Mouse (Mus musculus): ENCODE results near the gene Hypk. TPM values are rescaled to one million over a fixed set of nuclear protein-coding genes. Genes with fewer than 3 reads are reported as not detected.

Hypk gene
- polyA plus RNA-seq, 1 experiment from 2014 or later: 123 TPM

DNA sequence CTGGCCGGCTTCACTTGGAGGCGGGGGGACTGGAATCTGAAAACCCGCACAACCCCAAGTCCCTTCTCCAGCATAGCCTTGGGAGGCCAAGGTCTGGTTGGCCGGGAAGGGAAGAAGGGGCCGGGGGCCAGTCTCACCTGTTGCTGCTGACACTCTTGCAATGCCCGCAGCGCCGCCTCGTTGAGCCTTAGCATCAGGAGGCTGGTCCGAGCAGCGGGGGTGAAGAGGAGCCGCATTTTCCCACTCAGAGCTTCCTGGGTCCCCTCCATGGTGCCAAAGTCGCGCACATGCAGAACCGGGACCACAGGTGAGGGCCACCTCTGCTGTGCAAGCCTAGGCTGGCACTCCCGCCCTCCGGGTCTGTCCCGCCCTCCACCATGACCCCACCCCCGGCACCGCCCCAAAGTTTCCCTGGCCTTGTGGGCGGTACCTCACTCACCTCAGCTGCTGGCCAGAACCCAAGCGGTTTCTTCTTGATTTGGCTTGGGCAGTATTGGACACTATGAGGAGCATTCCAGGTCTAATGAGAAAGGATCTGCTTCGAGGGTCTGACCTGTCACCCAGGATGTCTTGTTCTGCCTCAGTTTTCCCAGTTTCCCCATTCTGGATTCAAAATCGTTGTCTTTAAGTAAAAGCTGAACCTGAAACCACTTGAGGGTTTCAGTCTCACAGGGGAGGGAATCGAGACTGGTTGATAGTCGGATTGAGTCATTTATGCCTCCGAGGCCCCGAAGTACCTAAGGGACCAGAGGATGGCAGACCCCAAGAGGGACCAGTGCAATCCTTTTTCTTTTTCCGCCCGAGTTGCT is 10.6 kb upstream of the Hypk start:
- Histone ChIP-seq H3K27me3 (ENCODE audit: control insufficient read depth, insufficient read depth, low read length) (peaks cover 9% of the 10 kb centered on the region), H3K4me2 (ENCODE audit: low read depth, low read length, severe bottlenecking) (peak overlapping the region; percentile 77), H3K27ac (ENCODE audit: low read depth, low read length) (no peak overlapping the region), H3K4me3 (ENCODE audit: low read depth, low read length) (peak overlapping the region; percentile 32), H3K4me1 (replicated peaks; ENCODE audit: control insufficient read depth, insufficient read depth, low read length) (peaks cover 15% of the 10 kb centered on the region), H3K9ac (ENCODE audit: low read length) (peak overlapping the region; percentile 27), H3K9me3 (ENCODE audit: control insufficient read depth, low read length) (no peaks in the 10 kb centered on the region), H3K36me3 (ENCODE audit: control insufficient read depth, insufficient read depth, low read length) (peaks cover 3% of the 10 kb centered on the region; the same call in 1 of the 2 replicates)
- WGBS: 2% methylated on average over 30 of the region's 30 CpGs
- peak; percentile 79 for DNase-seq (ENCODE audit: low spot score)
- ATAC-seq (replicated peaks; ENCODE audit: low FRiP score): peak; percentile 78

DNA sequence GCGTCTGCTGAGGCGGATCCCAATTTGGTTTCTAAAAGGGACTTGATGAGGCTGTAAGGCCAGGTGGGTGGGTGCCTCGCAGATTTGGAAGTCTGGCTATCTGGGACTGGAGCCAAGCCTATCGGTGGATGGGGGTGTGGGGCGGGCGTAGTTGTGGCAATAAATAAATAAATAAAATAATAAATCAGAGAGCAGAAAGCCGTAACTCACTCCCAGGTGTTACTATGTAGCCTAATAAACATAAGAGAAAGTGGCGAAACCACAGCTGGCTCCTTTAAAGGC is 10.1 kb upstream of the Hypk start:
- H3K27ac ChIP-seq (ENCODE audit: low read depth, low read length): no peak overlapping the region
- peaks cover 9% of the 10 kb centered on the region for H3K27me3 ChIP-seq (ENCODE audit: control insufficient read depth, insufficient read depth, low read length)
- ATAC-seq (replicated peaks; ENCODE audit: low FRiP score) (no peak), DNase-seq (ENCODE audit: low spot score) (no peak)
- H3K4me1 ChIP-seq (replicated peaks; ENCODE audit: control insufficient read depth, insufficient read depth, low read length): peaks cover 15% of the 10 kb centered on the region
- H3K4me2 ChIP-seq (ENCODE audit: low read depth, low read length, severe bottlenecking): peak overlapping the region; percentile 77; the same call in 1 of the 2 replicates
- H3K9me3 ChIP-seq (ENCODE audit: control insufficient read depth, low read length): no peaks in the 10 kb centered on the region
- H3K4me3 ChIP-seq (ENCODE audit: low read depth, low read length): peak overlapping the region; percentile 32; the same call in 1 of the 2 replicates
- no peak overlapping the region; the same call in 1 of the 2 replicates for H3K9ac ChIP-seq (ENCODE audit: low read length)
- WGBS: 17% methylated on average over 8 of the region's 8 CpGs
- peaks cover 3% of the 10 kb centered on the region; the same call in 1 of the 2 replicates for H3K36me3 ChIP-seq (ENCODE audit: control insufficient read depth, insufficient read depth, low read length)

DNA sequence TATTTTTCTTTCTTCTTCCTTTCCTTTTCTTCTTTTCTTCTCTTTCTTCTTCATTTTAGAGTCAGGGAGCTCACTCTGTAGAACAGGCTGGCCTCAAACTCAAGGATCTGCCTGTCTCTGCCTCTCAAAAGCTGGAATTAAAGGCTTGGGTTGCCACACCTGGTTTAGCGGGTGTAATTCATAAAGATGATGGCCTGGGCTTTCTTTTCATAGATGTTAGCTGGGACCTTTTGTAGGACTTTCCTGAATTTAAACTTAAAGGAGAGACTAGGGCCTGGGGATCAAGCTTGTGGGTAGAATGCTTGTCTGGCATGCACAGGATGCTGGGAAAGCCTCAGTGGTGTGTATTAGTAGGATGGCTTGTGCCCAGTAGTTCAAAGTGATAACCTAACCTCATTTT is 8.9 kb upstream of the Hypk start, which contains the start of gene Ell3:
Gene Ell3, minus strand, starts transcription at position 101 of the 400 bp plus-strand sequence.
- Histone ChIP-seq H3K4me2 (ENCODE audit: low read depth, low read length, severe bottlenecking) (peak within 1 kb of the TSS; percentile 77; the same call in 1 of the 2 replicates), H3K36me3 (ENCODE audit: control insufficient read depth, insufficient read depth, low read length) (no peaks in the 10 kb centered on the region), H3K9me3 (ENCODE audit: control insufficient read depth, low read length) (no peaks in the 10 kb centered on the region), H3K27ac (ENCODE audit: low read depth, low read length) (no peak within 1 kb of the TSS), H3K9ac (ENCODE audit: low read length) (no peak within 1 kb of the TSS), H3K4me3 (ENCODE audit: low read depth, low read length) (no peak within 1 kb of the TSS), H3K27me3 (ENCODE audit: control insufficient read depth, insufficient read depth, low read length) (peaks cover 9% of the 10 kb centered on the region), H3K4me1 (replicated peaks; ENCODE audit: control insufficient read depth, insufficient read depth, low read length) (peaks cover 15% of the 10 kb centered on the region)
- 91% methylated on average over 1 of the region's 1 CpGs for WGBS
- ATAC-seq (replicated peaks; ENCODE audit: low FRiP score) (no peak), DNase-seq (ENCODE audit: low spot score) (no peak)

DNA sequence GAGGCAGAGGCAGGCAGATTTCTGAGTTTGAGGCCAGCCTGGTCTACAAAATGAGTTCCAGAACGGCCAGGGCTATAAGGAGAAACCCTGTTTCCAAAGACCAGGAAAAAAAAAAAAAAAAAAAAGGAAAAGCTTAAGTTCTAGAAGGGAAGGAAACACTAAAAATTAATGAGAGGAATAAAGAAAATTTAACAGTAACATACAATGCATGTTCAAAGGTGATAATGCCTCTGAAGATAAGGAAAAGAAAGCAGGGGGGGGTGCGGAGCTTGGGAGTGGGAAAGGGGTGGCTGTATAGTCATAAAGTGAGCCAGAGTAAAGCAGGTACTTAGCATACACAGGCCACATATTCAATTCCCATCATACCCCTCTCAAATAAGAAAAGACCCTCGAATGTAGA is 8.0 kb upstream of the Hypk start:
- peaks cover 9% of the 10 kb centered on the region for H3K27me3 ChIP-seq (ENCODE audit: control insufficient read depth, insufficient read depth, low read length)
- H3K27ac ChIP-seq (ENCODE audit: low read depth, low read length): no peak overlapping the region
- H3K9me3 ChIP-seq (ENCODE audit: control insufficient read depth, low read length): no peaks in the 10 kb centered on the region

DNA sequence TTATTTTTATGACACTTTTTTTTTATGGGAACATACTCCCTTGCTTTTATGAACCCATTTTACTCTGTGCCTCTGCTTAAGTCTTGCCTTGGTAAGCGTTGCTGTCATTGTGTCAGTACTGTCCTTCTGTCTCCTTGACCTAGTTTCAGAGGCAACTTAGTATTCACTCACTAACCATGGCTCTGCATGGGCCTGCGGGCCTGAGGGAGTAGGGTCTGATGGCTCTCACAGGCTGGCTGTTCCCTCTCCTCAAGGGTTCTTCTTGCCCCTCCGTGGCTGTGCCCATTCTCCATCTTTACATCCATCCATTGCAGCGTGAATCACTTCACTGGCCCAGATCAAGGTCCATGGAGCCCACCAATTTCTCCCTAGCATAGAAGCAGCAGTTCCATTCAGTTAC is 6.6 kb upstream of the Hypk start:
- 85% methylated on average over 4 of the region's 4 CpGs for WGBS
- ATAC-seq (replicated peaks; ENCODE audit: low FRiP score): no peak
- no peaks in the 10 kb centered on the region for H3K9me3 ChIP-seq (ENCODE audit: control insufficient read depth, low read length)

More for the DNA sequence above, 8.0 kb upstream of the Hypk start:
- Histone ChIP-seq H3K4me1 (replicated peaks; ENCODE audit: control insufficient read depth, insufficient read depth, low read length) (peaks cover 15% of the 10 kb centered on the region), H3K4me2 (ENCODE audit: low read depth, low read length, severe bottlenecking) (no peak overlapping the region), H3K36me3 (ENCODE audit: control insufficient read depth, insufficient read depth, low read length) (no peaks in the 10 kb centered on the region), H3K9ac (ENCODE audit: low read length) (no peak overlapping the region), H3K4me3 (ENCODE audit: low read depth, low read length) (no peak overlapping the region)
- ATAC-seq (replicated peaks; ENCODE audit: low FRiP score) (no peak), DNase-seq (ENCODE audit: low spot score) (no peak)
- 82% methylated on average over 3 of the region's 3 CpGs for WGBS

DNA sequence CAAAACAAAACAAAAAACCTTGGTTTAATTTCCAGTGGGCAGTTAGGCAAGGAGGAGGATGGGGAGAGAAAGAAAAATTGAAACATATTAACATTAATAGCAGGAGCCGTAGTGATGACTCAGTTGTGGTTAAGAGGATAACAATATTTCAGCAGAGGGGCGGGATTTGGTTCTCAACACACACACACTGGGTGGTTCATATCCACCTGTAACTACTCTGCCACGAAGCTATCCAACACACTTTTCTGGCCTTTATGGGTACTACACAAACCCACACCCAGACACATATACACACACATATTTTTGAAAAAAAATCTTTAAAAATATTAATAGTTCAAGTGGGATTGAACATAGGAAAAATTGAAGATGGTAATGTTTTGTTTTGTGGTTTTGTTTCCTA is 6.1 kb upstream of the Hypk start:
- Histone ChIP-seq H3K4me1 (replicated peaks; ENCODE audit: control insufficient read depth, insufficient read depth, low read length) (peaks cover 18% of the 10 kb centered on the region), H3K27me3 (ENCODE audit: control insufficient read depth, insufficient read depth, low read length) (peaks cover 5% of the 10 kb centered on the region), H3K4me3 (ENCODE audit: low read depth, low read length) (no peak overlapping the region), H3K9ac (ENCODE audit: low read length) (no peak overlapping the region), H3K4me2 (ENCODE audit: low read depth, low read length, severe bottlenecking) (no peak overlapping the region), H3K9me3 (ENCODE audit: control insufficient read depth, low read length) (no peaks in the 10 kb centered on the region), H3K27ac (ENCODE audit: low read depth, low read length) (no peak overlapping the region), H3K36me3 (ENCODE audit: control insufficient read depth, insufficient read depth, low read length) (no peaks in the 10 kb centered on the region)
- WGBS: 92% methylated on average over 3 of the region's 3 CpGs
- DNase-seq (ENCODE audit: low spot score): no peak
- no peak for ATAC-seq (replicated peaks; ENCODE audit: low FRiP score)

More for the DNA sequence above, 6.6 kb upstream of the Hypk start:
- Histone ChIP-seq H3K4me3 (ENCODE audit: low read depth, low read length) (no peak overlapping the region), H3K36me3 (ENCODE audit: control insufficient read depth, insufficient read depth, low read length) (no peaks in the 10 kb centered on the region), H3K4me2 (ENCODE audit: low read depth, low read length, severe bottlenecking) (no peak overlapping the region), H3K4me1 (replicated peaks; ENCODE audit: control insufficient read depth, insufficient read depth, low read length) (peaks cover 23% of the 10 kb centered on the region), H3K27ac (ENCODE audit: low read depth, low read length) (no peak overlapping the region), H3K27me3 (ENCODE audit: control insufficient read depth, insufficient read depth, low read length) (peaks cover 9% of the 10 kb centered on the region), H3K9ac (ENCODE audit: low read length) (no peak overlapping the region)
- DNase-seq (ENCODE audit: low spot score): no peak

DNA sequence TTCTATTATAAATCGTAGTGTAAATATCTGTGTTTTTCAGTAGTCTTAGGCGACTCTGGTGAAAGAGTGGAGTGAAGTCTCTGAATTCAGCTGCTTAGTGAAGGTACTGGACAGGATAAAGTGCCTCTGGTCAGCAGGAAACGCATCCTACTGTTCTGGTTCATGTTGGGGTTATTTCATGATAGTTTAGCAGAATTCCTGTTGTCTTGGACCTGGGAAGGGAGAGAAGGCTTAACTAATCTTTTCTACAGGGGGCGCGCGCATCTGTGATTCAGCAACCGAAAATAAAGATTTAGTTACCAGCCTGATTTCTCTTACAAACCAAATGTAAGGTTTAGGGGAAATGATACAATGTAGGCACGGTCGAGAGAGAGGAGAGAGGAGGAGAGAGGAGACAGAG is 5.0 kb upstream of the Hypk start:
- 16% methylated on average over 9 of the region's 9 CpGs for WGBS
- Histone ChIP-seq H3K4me2 (ENCODE audit: low read depth, low read length, severe bottlenecking) (peak overlapping the region; percentile 86), H3K27me3 (ENCODE audit: control insufficient read depth, insufficient read depth, low read length) (no peaks in the 10 kb centered on the region), H3K9ac (ENCODE audit: low read length) (peak overlapping the region; percentile 66; the same call in 1 of the 2 replicates), H3K9me3 (ENCODE audit: control insufficient read depth, low read length) (no peaks in the 10 kb centered on the region), H3K27ac (ENCODE audit: low read depth, low read length) (peak overlapping the region; percentile 75; the same call in 1 of the 2 replicates), H3K36me3 (ENCODE audit: control insufficient read depth, insufficient read depth, low read length) (no peaks in the 10 kb centered on the region; the same call in none of the 2 replicates), H3K4me1 (replicated peaks; ENCODE audit: control insufficient read depth, insufficient read depth, low read length) (peaks cover 8% of the 10 kb centered on the region), H3K4me3 (ENCODE audit: low read depth, low read length) (peak overlapping the region; percentile 99)
- ATAC-seq (replicated peaks; ENCODE audit: low FRiP score) (no peak), DNase-seq (ENCODE audit: low spot score) (no peak)

DNA sequence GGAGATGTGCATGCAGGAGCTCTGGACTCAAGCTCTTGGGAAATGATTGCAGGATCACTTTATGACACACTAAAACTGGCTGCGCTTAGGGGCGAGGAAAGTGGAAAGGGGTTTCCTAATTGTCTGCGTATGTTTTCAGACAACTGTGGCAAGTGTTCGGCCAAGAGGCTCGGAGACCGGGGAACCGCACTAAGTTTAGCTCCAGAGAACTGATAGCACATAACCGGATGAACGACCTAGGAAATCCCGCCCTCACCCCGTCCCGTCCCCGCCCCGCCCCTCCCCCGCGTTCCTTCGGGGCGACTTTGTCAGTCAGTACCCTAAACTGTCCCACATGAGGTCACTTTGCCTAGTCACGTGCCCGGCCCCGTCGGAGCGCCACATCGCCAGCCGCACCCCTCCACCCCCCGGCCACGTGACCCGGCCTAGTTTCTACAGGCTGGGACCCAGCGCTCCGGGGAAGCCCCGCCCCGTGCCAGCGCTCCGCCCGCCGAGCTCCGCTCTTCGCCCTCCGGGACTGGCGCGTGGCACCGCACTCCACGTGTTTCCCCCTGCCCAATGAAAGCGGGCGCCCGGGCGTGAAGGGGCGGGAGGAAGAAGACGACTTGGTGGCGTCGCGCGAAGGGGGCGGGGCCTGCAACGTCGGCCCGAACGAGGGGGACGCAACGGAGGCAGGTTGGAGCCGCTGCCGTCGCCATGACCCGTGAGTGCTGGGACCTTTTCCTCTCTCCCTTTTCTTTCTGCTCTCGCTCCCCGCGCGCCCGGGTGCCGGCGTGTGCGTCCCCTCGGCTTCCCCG is 4.2 kb upstream of the Hypk start, which contains the start of gene Serf2:
Gene Serf2, plus strand, starts transcription at position 457 of the 797 bp plus-strand sequence.
- Histone ChIP-seq H3K9ac (ENCODE audit: low read length) (peak within 1 kb of the TSS; percentile 95), H3K4me2 (ENCODE audit: low read depth, low read length, severe bottlenecking) (peak within 1 kb of the TSS; percentile 94), H3K4me1 (replicated peaks; ENCODE audit: control insufficient read depth, insufficient read depth, low read length) (peaks cover 8% of the 10 kb centered on the region), H3K36me3 (ENCODE audit: control insufficient read depth, insufficient read depth, low read length) (no peaks in the 10 kb centered on the region; the same call in none of the 2 replicates), H3K9me3 (ENCODE audit: control insufficient read depth, low read length) (no peaks in the 10 kb centered on the region), H3K27ac (ENCODE audit: low read depth, low read length) (peak within 1 kb of the TSS; percentile 82), H3K27me3 (ENCODE audit: control insufficient read depth, insufficient read depth, low read length) (no peaks in the 10 kb centered on the region), H3K4me3 (ENCODE audit: low read depth, low read length) (peak within 1 kb of the TSS; percentile 99)
- ATAC-seq (replicated peaks; ENCODE audit: low FRiP score) (peak; percentile 99), DNase-seq (ENCODE audit: low spot score) (peak; percentile 100)
- WGBS: under 1% methylated on average over 72 of the region's 74 CpGs
